Mouse (Mus musculus): ENCODE measurements around the gene Orai3.

GRCm38 (mm10) chr7:127810650-127811049 is 41.0 kb downstream of the Orai3 start:
- TF ChIP-seq CTCF (IDR thresholded peaks at IDR 0.05; ENCODE audit: low read depth) (no peak), EP300 (IDR thresholded peaks at IDR 0.05; ENCODE audit: low read depth) (no peak)

Measured in liver, postnatal 0 days (tissue).